Mouse (Mus musculus) testis, adult 2 months (tissue): Measurements from ENCODE around the gene Pik3ip1.

Experiments
- CTCF ChIP-seq: fragments of 200-500 bp; IDR thresholded peaks from 2 replicates; pipeline ENCODE4 v1.5.1; 2012; ENCODE audit warnings: low read depth, mild to moderate bottlenecking, inconsistent platforms, low read length, moderate library complexity; ENCODE audit not compliant: control insufficient read depth, insufficient read depth, insufficient replicate concordance
- POLR2A ChIP-seq: fragments of 200-500 bp; IDR thresholded peaks from 2 replicates; pipeline ENCODE4 v1.6.1; 2012; ENCODE audit warnings: low read depth, mild to moderate bottlenecking, inconsistent platforms, low read length, moderate library complexity; ENCODE audit not compliant: control insufficient read depth

- TF ChIP-seq CTCF (no peak), POLR2A (peak; percentile 32; the same call in 1 of the 2 replicates)
These were observed 7.2 kb downstream of the Pik3ip1 start for GRCm38 (mm10) chr11:3337173-3337955.
